Mouse (Mus musculus) limb, embryonic 11.5 days (tissue): ENCODE data around the gene Akna. TPM values are rescaled to one million over a fixed set of nuclear protein-coding genes. Genes with fewer than 3 reads are reported as not detected.

Experiments
- ATAC-seq: fragments of 200-750 bp; cut with Nextera tagmentation; 2 replicates; pipeline ENCODE4 v1.8.0; 2017; ENCODE audit warnings: low read depth; ENCODE audit not compliant: insufficient number of reproducible peaks, low FRiP score, low TSS enrichment
- DNase-seq: peaks from one replicate; pipeline ENCODE4 v3.0.0-alpha.2; 2015; ENCODE audit warnings: low spot score
- H3K27ac ChIP-seq: fragments of 300-500 bp; sonication (generic); replicated peaks from 2 replicates; pipeline ENCODE4 v1.5.1; 2014; ENCODE audit warnings: low read depth, mild to moderate bottlenecking, low read length
- H3K27me3 ChIP-seq: fragments of 300-500 bp; sonication (generic); 2 replicates; pipeline ENCODE4 v1.6.1; 2014; ENCODE audit warnings: mild to moderate bottlenecking, low read length, mixed read lengths; ENCODE audit not compliant: control insufficient read depth, insufficient read depth
- H3K36me3 ChIP-seq: fragments of 300-500 bp; sonication (generic); 2 replicates; pipeline ENCODE4 v1.6.1; 2014; ENCODE audit warnings: mild to moderate bottlenecking, low read length, moderate library complexity, mixed read lengths; ENCODE audit not compliant: control insufficient read depth, insufficient read depth
- H3K4me1 ChIP-seq: fragments of 300-500 bp; sonication (generic); 2 replicates; pipeline ENCODE4 v1.6.1; 2014; ENCODE audit warnings: low read length, mixed read lengths; ENCODE audit not compliant: control insufficient read depth, insufficient read depth
- H3K4me2 ChIP-seq: fragments of 300-500 bp; sonication (generic); 2 replicates; pipeline ENCODE4 v1.6.1; 2014; ENCODE audit warnings: low read depth, mild to moderate bottlenecking, moderate library complexity; ENCODE audit not compliant: severe bottlenecking
- H3K4me3 ChIP-seq: fragments of 300-500 bp; sonication (generic); 2 replicates; pipeline ENCODE4 v1.5.1; 2014; ENCODE audit warnings: low read depth, low read length
- H3K9ac ChIP-seq: fragments of 300-500 bp; sonication (generic); 2 replicates; pipeline ENCODE4 v1.6.1; 2014; ENCODE audit warnings: mild to moderate bottlenecking, low read length
- H3K9me3 ChIP-seq: fragments of 300-500 bp; sonication (generic); 2 replicates; pipeline ENCODE4 v1.6.1; 2016; ENCODE audit warnings: low read length; ENCODE audit not compliant: control insufficient read depth
- WGBS: fragments of 180-500 bp; shearing (Covaris S2); extraction: QIAGEN DNeasy Blood & Tissue Kit; methylation state at CpG from one replicate; pipeline ENCODE4 v1.1.7; 2014; 5-methylcytosine and 5-hydroxymethylcytosine counted together
- polyA plus RNA-seq: library from polyadenylated mRNA; unstranded; fragments of >200 nt; fragmentation: Nextera tagmentation; extraction: Ambion mirVana; gene quantifications from 2 replicates; pipeline ENCODE4 v1.2.1, GENCODE M21; 2014

Gene Akna
- polyA plus RNA-seq, 1 experiment from 2014 or later, result 9.5 TPM

GRCm38 (mm10) chr4:63370897-63371296, 32.3 kb downstream of the Akna start:
- H3K4me2 ChIP-seq, result no peak overlapping the region
- DNase-seq, result no peak
- WGBS, result 63% methylated on average over 7 of the region's 7 CpGs
- no peak overlapping the region for H3K27ac ChIP-seq
- H3K36me3 ChIP-seq, result peaks cover 10% of the 10 kb centered on the region; the same call in 1 of the 2 replicates
- H3K4me3 ChIP-seq, result no peak overlapping the region
- no peaks in the 10 kb centered on the region for H3K27me3 ChIP-seq
- ATAC-seq, result no peak
- H3K9ac ChIP-seq, result no peak overlapping the region
- H3K4me1 ChIP-seq, result no peaks in the 10 kb centered on the region
- no peaks in the 10 kb centered on the region for H3K9me3 ChIP-seq

DNA sequence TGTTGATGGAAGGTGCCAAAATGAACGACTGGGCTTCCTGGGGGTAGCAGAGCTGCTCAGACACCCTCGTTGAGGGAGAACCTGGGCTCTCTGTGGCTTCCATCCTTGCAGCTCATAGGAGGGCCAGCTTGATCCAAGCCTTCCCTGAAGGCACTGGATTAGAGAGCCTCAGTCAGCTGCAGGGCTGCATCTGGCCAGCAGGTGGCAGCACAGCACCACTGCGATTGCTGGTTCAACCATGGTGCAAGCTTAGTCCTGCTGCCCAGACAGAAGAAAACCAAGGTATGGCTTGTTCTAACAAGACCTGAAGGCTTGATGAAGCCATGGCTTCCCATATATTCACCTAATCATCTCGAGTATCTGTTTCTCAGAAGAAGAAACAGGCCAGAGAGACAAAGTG, 34.6 kb downstream of the Akna start:
- no peaks in the 10 kb centered on the region for H3K9me3 ChIP-seq
- H3K4me1 ChIP-seq, result no peaks in the 10 kb centered on the region
- ATAC-seq (no peak), DNase-seq (peak; percentile 92)
- 11% methylated on average over 4 of the region's 4 CpGs for WGBS
- no peak overlapping the region for H3K27ac ChIP-seq
- peaks cover 5% of the 10 kb centered on the region; the same call in 1 of the 2 replicates for H3K36me3 ChIP-seq
- H3K9ac ChIP-seq, result no peak overlapping the region
- no peak overlapping the region for H3K4me2 ChIP-seq
- no peaks in the 10 kb centered on the region for H3K27me3 ChIP-seq
- H3K4me3 ChIP-seq, result no peak overlapping the region

DNA sequence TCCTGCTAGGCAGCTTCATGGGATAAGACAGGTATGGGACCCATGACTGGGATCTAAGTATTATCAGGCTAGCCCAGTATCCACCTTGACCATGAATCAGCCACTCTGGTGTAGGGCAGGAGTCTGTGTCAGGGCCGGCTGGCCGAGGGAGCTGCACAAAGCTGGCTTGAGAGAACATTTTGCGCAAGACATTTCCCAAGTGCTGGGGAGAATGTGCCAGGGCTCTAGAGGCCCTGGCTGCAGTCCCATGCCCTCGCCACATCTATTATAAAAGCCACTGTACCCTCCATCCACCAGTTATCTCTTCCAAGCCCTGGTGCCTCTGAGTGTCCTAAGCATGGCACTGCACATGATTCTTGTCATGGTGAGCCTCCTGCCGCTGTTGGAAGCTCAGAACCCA, 41.0 kb downstream of the Akna start, which contains the start of gene Orm2:
TSS of gene Orm2 (plus strand) at position 300 of the 400 bp plus-strand sequence.
- WGBS, result 93% methylated on average over 5 of the region's 5 CpGs
- ATAC-seq, result no peak
- Histone ChIP-seq H3K9ac (no peak within 1 kb of the TSS), H3K4me1 (no peaks in the 10 kb centered on the region), H3K36me3 (no peaks in the 10 kb centered on the region), H3K9me3 (no peaks in the 10 kb centered on the region), H3K27ac (no peak within 1 kb of the TSS), H3K4me3 (no peak within 1 kb of the TSS), H3K27me3 (no peaks in the 10 kb centered on the region), H3K4me2 (no peak within 1 kb of the TSS)
- DNase-seq, result no peak

- no peak for DNase-seq
- H3K9me3 ChIP-seq, result no peaks in the 10 kb centered on the region
- no peak overlapping the region for H3K27ac ChIP-seq
- H3K4me2 ChIP-seq, result no peak overlapping the region
- 87% methylated on average over 6 of the region's 6 CpGs for WGBS
- H3K4me1 ChIP-seq, result no peaks in the 10 kb centered on the region
- no peaks in the 10 kb centered on the region for H3K36me3 ChIP-seq
- no peak for ATAC-seq
- H3K9ac ChIP-seq, result no peak overlapping the region
- no peaks in the 10 kb centered on the region for H3K27me3 ChIP-seq
- no peak overlapping the region for H3K4me3 ChIP-seq
These were observed 43.3 kb downstream of the Akna start for GRCm38 (mm10) chr4:63359861-63360260.

- H3K9me3 ChIP-seq, result no peaks in the 10 kb centered on the region
- H3K4me3 ChIP-seq, result no peak overlapping the region
- ATAC-seq, result no peak
- DNase-seq, result no peak
- H3K9ac ChIP-seq, result no peak overlapping the region
- no peaks in the 10 kb centered on the region for H3K4me1 ChIP-seq
- 21% methylated on average over 2 of the region's 2 CpGs for WGBS
- H3K27ac ChIP-seq, result no peak overlapping the region
- H3K4me2 ChIP-seq, result no peak overlapping the region
- no peaks in the 10 kb centered on the region for H3K27me3 ChIP-seq
- H3K36me3 ChIP-seq, result no peaks in the 10 kb centered on the region
These were observed 46.1 kb downstream of the Akna start for GRCm38 (mm10) chr4:63356981-63357570.

DNA sequence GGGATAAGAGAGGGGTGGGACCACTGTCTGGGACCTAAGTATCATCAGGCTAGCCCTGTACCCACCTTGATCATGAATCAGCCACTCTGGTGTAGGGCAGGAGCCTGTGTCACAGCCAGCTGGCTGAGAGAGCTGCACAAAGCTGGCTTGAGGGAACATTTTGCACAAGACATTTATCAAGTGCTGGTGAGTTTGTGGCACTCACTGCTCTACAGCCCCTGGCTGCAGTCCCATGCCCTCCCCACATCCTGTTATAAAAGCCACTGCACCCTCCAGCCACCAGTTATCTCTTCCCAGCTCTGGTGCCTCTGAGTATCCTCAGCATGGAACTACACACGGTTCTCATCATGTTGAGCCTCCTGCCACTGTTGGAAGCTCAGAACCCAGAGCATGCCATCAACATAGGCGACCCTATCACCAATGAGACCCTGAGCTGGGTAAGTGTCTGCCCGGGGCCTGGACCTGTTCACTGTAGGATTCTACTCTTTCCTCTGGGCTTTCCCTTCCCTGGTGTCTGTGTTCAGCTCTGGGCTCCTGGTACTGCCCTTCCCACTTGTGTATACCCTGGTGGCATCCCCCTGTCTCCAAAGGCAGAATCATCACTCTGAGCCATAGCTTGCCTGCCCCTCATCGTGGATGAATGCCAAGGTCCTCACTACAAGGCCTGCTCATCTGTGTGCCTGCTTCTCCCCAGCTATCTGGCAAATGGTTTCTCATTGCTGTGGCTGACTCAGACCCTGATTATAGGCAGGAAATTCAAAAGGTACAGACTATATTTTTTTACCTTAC, 47.1 kb downstream of the Akna start, which contains the start of gene Orm3:
TSS of gene Orm3 (plus strand) at position 286 of the 789 bp plus-strand sequence.
- Histone ChIP-seq H3K27me3 (no peaks in the 10 kb centered on the region), H3K9ac (no peak within 1 kb of the TSS), H3K27ac (no peak within 1 kb of the TSS), H3K4me2 (no peak within 1 kb of the TSS), H3K4me1 (no peaks in the 10 kb centered on the region), H3K9me3 (no peaks in the 10 kb centered on the region), H3K4me3 (no peak within 1 kb of the TSS), H3K36me3 (no peaks in the 10 kb centered on the region)
- 73% methylated on average over 4 of the region's 4 CpGs for WGBS
- ATAC-seq (no peak), DNase-seq (no peak)

DNA sequence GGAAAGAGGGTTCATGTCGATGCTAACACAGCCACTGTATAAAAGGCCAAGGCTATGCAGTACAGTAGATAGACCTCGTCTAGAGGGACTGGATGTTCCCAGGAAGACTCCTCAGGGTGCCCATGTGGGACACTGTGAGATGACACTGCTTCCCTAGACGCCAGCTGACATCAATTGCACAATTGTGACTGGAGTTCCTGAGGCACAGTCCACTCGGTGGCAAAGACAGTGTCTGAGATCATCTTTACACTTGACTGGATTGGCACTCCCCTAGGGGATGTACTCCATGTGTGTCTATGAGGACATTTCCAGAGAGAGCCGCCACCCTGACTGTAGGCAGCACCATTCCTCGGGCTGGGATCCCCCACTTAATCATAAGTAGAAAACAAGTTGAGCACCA, 54.6 kb downstream of the Akna start:
- no peaks in the 10 kb centered on the region for H3K27me3 ChIP-seq
- DNase-seq (no peak), ATAC-seq (no peak)
- H3K27ac ChIP-seq, result no peak overlapping the region
- no peaks in the 10 kb centered on the region for H3K36me3 ChIP-seq
- H3K9me3 ChIP-seq, result no peaks in the 10 kb centered on the region
- no peak overlapping the region for H3K9ac ChIP-seq
- no peak overlapping the region for H3K4me3 ChIP-seq
- WGBS, result 88% methylated on average over 6 of the region's 6 CpGs
- H3K4me1 ChIP-seq, result no peaks in the 10 kb centered on the region
- H3K4me2 ChIP-seq, result no peak overlapping the region

DNA sequence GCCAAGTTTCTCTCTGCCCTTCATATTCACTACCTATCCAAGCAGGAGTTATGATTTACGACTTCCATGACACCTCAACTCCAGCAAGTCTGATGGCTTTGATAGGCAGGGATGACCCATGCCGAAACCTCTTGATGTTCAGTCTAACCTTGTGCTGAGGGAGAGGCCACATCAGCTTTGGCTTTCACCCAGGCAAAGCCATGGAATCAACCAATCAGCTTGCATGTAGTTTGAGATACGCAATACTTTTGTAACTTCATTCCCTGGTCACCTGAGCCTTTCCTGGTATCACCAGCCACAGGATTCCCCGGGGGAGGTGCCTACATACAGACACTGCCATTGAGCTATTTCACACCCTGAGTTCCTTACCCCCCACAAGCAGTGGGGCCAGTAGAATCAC, 56.5 kb downstream of the Akna start:
- no peak overlapping the region for H3K27ac ChIP-seq
- no peak overlapping the region for H3K4me3 ChIP-seq
- no peak overlapping the region for H3K9ac ChIP-seq
- ATAC-seq, result no peak
- H3K36me3 ChIP-seq, result no peaks in the 10 kb centered on the region
- 86% methylated on average over 4 of the region's 4 CpGs for WGBS
- no peak for DNase-seq
- H3K4me1 ChIP-seq, result no peaks in the 10 kb centered on the region
- H3K27me3 ChIP-seq, result no peaks in the 10 kb centered on the region
- H3K9me3 ChIP-seq, result no peaks in the 10 kb centered on the region
- H3K4me2 ChIP-seq, result no peak overlapping the region
